Mouse (Mus musculus): ENCODE results near the gene Pate2.

- TF ChIP-seq CTCF (IDR thresholded peaks at IDR 0.05; ENCODE audit: low read depth) (no peak), EP300 (optimal IDR thresholded peaks at IDR 0.05) (no peak)
Observed at GRCm38 (mm10) chr9:35607647-35608405, 37.7 kb downstream of the Pate2 start.

All from stomach, postnatal 0 days (tissue).